Mouse (Mus musculus) c-Kit-positive CD71-positive TER-119-negative erythroid progenitor cells, embryonic 14.5 days (primary cell): ENCODE measurements around the gene Dph1.

Source experiments
- DNase-seq: peaks from one replicate; pipeline ENCODE4 v3.0.0-alpha.2; 2013; ENCODE audit warnings: low read depth

The Dph1 gene

GRCm38 (mm10) chr11:75190905-75191441 is at the start of gene Dph1:
TSS of gene Dph1 (minus strand) at chr11:75191241.
- no peak for DNase-seq

DNA sequence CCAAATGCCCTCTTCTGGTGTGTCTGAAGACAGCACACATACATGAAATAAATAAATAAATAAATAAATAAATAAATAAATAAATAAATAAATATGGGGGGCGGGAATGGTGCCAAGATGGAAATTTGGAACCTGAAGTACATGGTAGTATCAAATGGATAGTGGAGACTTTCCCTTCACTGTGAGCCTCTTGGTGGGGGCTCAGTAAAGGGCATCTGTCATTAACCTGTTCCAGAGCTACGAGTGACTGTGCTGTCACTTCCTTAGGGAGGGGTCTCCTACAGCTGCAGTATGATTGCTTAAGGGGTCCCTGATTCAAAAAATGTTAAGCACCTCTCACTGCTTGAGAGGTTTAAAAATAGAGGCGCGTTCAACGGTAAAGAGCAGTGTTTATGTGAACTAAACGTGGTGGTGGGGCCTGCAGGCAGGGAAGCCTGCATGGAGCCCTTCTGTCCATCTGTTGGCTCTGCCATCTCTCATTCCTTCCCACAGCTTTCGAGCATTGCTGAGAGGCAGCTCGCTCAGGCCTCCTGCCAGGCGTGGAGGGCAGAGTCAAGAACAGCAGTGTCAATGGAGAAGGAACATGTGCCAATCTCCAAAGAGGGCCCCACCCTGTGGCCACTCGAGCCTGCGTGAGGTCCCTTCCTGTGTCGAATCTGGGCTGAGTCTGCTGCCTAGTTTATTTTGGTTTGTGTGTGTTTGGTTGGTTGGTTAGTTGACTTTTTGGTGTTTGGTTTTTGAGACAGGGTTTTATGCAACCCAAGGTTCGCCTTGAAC is 49.3 kb upstream of the Dph1 start:
- DNase-seq = no peak

DNA sequence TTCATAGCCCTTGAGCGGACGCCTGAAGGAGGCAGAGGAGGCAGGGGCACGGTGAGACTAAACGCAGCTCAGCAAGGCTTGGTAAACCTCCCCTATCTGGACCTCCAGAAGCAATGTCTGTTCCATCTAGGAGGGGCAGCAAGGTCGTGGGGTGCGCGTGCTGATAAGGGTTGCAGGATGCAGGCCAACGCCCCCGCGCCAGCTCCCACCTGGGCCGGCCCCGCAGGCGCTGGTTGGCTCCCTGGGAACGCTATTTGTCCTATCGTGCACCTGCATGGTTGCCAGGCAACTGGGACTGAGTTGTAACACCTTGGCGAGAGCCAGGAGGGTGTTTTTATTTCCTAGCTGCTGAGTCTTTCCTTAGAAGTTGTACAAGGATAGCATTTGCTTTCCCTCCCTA is 43.7 kb upstream of the Dph1 start:
- peak; percentile 68 for DNase-seq

GRCm38 (mm10) chr11:75232434-75232833 is 41.4 kb upstream of the Dph1 start:
- DNase-seq = no peak

GRCm38 (mm10) chr11:75231756-75232155 is 40.7 kb upstream of the Dph1 start:
- peak; percentile 63 for DNase-seq

- DNase-seq = no peak
Observed at GRCm38 (mm10) chr11:75230272-75230760, 39.3 kb upstream of the Dph1 start.

- DNase-seq = no peak
Observed at GRCm38 (mm10) chr11:75229289-75229688, 38.2 kb upstream of the Dph1 start.

GRCm38 (mm10) chr11:75227632-75228031 is 36.6 kb upstream of the Dph1 start:
- no peak for DNase-seq

GRCm38 (mm10) chr11:75224835-75225234 is 33.8 kb upstream of the Dph1 start:
- DNase-seq = no peak

- DNase-seq = no peak
Observed at GRCm38 (mm10) chr11:75224062-75224461, 33.0 kb upstream of the Dph1 start.

DNA sequence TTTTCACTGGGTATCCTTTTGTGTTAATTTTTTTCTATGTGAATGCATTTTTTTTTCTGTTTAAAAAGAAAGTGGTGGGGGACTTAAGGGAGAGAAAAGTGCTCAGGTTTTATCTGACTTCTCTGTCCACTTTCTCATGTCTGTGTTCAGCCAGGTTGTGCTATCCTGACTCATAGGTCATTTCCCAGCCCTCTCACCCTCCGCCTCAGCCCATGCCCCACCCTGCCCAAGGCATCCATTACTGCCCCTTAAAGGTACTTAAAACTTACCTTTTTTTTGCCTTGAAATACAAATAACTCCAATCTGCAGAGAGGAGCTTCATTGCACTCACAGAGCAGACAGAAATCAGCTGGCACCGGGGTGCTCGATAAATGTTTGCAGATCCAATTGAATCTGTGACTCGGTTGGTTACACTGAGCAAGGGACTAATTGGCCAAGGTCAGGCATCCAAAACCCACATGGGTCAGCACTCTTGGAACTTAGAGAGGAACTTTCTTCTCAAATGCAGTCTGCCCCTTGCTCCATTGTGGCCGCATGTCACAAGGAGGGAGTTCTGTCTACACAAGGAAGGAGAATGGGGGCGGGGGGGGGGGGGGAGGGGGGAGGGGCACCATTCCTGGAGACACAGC is 29.6 kb upstream of the Dph1 start:
- no peak for DNase-seq

- no peak for DNase-seq
Observed at GRCm38 (mm10) chr11:75220115-75220514, 29.1 kb upstream of the Dph1 start.

DNA sequence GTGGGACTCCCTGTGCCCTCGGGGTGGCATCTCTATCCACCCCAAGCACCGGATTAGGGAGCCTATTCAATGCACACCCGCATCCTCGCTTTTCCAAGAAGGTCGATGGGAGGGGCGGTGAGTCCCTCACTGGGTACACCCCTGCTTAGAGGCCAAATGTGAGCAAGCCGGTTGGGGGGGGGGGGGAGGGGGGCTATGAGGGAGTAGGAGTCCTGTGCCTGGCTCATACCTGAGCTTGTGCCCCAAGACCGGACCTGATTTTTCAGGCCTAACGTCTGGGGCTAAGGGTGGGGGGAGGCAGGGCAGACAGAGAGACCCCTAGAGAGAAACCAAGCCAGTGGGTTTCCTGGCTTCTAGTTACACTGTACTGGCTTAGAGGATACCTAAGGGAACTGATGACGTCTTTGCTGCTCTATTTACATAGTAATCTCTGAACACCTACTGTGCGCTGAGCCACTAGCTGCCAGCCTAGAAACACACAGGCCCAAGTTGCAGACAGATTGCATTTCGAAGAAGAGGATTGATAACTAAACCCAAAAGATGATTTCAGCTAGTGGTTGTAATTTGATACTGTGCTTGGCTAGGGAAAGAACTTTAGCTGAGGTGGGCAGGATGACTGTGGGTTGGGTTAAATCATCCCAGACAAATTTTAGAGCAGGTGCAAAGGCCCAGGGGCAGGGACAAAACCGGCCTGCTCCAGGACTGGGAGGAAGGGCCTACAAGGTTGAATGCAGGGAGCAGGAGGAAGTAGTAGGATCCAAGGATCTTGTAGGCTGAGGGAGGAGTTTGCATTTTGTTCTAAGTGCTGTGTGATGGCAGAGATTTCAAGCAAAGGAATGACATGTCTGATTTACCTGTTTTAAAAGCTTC is 23.3 kb upstream of the Dph1 start:
- no peak for DNase-seq

DNA sequence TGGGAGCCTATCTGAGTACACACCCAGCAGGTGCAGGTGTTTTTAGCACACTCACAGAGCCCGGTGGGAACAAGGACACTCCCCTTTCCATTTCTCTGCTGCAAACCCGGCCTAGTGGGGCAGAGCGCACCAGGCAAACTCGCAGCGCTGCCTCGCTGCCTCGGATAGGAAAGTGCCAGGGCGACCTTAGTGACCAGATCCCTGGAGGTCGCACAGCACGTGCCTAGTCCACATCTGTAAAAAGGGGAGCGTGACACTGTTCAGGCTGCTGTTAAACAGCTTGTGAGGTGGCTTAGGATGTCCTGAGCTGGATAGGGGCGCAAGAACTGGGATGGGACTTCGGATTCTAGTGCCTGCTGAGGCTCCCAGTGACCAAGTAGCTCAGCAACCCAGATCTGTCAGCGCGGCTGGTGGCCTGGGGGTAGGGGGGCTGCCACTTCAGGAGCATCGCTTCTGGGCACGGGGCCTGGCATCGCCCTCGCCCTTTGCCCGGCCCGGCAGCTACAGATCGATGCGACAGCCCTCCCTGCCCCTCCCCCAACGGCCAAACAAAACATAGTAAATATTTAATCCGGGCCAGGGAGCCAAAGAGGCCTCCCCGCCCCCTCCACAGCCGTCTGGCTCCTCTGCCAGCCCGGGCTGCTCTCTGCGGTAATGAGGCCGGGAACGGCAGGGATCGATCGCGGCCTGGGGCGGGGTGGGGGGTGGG is 22.5 kb upstream of the Dph1 start:
- DNase-seq = no peak

DNA sequence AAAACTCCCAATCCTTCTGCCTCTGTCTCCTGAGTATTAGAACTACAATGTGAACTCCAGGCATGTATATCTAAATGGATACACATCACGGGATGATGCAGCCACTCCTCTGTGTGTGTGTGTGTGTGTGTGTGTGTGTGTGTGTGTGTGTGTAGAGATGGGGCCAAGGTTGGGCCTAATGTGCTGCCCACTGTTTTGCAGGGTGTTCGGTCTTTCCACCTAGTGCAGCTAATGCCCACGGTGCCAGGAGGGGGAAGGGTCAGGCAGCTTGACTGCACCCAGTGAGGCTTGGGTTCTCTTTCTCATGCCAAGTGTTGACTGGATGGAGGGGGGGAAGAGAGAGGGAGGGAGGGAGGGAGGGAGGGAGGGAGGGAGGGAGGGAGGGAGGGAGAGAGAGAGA is 21.8 kb upstream of the Dph1 start:
- DNase-seq = no peak

DNA sequence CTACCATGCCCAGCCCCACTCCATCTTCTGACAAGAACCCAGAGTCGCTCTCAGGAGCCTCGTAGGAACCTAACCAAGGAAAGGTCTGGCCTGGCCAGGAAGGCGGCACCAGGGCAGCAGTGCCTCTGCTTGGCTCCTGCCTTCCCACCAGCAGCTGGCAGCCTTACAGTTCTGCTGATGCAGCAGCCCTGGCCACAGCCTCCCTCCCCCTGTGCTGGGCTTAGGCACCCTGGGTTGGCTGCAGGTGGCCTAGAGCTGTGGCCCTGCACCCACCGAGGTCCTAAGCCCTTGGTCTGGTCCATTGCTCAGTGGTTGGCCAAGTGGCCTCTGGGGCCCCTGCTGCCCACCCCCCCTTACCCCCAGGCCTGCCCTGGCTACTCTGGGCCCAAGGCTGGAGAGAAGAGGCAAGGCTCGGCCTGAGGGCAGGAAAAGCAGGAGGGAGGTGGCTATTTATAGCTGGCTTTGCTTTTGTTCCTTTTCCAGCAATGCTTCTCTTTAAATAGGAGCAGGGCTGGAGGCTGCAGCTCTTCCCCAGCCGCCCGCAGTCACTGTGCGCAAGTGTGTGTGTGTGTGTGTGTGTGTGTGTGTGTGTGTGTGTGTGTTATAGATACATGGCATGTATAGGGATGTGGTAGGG is 21.1 kb upstream of the Dph1 start:
- no peak for DNase-seq

GRCm38 (mm10) chr11:75210755-75211154 is 19.7 kb upstream of the Dph1 start:
- no peak for DNase-seq

GRCm38 (mm10) chr11:75210093-75210492 is 19.1 kb upstream of the Dph1 start:
- DNase-seq = no peak

- no peak for DNase-seq
Observed at GRCm38 (mm10) chr11:75209363-75209762, 18.3 kb upstream of the Dph1 start.

DNA sequence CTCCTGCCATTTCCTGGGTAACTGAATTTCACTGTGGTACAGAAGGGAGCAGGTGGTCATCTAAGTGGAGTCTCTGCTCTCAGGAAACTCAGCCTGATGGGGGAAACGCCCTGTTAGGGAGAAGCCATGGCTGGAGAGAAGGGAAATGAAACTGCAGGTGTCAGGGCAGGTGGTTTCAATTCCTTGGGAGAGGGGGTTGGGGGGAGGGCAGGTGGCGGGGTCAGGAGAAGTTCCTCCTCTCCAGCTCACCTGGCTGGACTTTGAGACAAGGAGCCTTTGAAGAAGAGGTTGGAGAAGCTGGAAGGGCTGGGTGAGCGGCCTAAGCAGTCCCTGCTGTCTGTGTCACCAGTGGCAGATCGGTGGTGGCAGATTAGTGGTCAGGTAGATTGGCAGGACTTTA is 15.3 kb upstream of the Dph1 start:
- no peak for DNase-seq

DNA sequence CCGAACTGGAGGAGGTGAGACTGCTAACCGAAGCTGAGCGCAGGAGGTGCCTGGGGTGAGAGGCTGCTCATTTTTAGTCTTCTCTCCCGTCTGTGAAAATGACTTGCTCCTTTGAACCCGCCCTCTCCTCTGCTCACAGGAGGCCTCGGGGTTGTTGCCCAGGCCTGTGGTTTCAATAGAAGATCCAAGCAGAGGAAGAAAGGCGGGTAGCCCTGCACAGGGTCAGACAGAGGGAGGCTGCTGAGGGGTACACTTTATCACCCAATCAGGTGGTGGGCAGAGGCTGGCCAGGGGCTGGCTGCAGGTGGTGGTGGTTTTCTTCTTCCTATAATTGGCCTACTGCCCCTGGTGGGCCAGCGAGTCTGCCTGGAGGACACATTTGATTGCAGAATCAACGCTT is 13.4 kb upstream of the Dph1 start:
- no peak for DNase-seq
